21 mouse cellular contexts compared by ENCODE assay signal in the genomic region with DNA sequence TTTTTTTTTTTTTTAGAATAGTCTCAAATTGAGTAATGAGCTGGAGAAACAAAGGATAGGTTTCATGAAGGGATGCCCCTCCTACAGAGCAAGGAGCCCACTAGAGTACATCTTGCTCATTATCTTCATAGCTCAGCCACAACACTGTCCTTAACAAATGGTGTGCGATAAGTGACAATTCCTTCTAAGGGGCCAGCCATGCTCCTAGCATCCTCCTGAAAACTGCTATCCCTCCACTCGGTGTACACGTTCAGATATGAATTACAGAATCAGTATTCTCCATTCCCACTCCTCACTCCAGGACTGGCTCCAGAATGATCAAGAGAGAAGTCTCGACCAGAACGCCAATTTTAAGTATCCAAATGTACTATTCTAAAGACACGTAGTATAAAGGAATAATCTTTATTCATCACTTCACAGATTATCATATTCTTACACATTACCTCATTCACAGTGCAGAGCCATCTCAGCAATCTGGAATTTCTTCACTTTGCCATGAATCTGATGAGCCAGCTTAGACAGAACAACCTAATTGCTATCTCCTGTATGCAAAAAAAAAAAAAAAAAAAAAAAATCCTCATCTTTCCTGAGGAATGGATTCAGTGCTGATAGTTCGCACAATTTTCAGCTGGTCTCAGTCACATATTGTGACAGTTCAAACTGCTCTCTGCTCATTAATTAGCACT. TPM values are rescaled to one million over a fixed set of nuclear protein-coding genes. Genes with fewer than 3 reads are reported as not detected.
A peak's percentile ranks its signal among the peaks of the same experiment; 100 is the strongest.
DNase-seq lines count a peak whose midpoint lies in the region; ATAC-seq and TF ChIP-seq lines count a peak whose summit lies in the region.
"Had no signal": no experiment of that assay in that cellular context is flagged by ENCODE, and none has a peak within 500 bp of the region (broad histone marks: within the 10 kb centered on the region; RNA-seq: fewer than 3 reads in every experiment).

No protein-coding gene starts in this region.

- H3K9ac ChIP-seq in forebrain, embryonic 11.5 days (ENCODE audit: low read length), result no peak overlapping the region
- H3K9ac ChIP-seq in neural tube, embryonic 13.5 days, result no peak overlapping the region
- H3K9ac ChIP-seq in neural tube, embryonic 15.5 days (replicated peaks), result no peak overlapping the region
- no peak overlapping the region for H3K9ac ChIP-seq in hindbrain, postnatal 0 days (replicated peaks; ENCODE audit: low read length)
- H3K9ac ChIP-seq: limb, embryonic 12.5 days; liver, embryonic 12.5 days; lung, embryonic 14.5 days had no signal

- 85% methylated on average over 7 of the region's 7 CpGs for WGBS in forebrain, embryonic 11.5 days
- WGBS in forebrain, embryonic 10.5 days, result 93% methylated on average over 7 of the region's 7 CpGs
- WGBS in neural tube, embryonic 13.5 days, result 82% methylated on average over 7 of the region's 7 CpGs
- 81% methylated on average over 7 of the region's 7 CpGs for WGBS in neural tube, embryonic 15.5 days
- WGBS in hindbrain, postnatal 0 days, result 65% methylated on average over 7 of the region's 7 CpGs

- intact Hi-C loops in heart, postnatal 10 days (cut with DNase I), result no loop called here

- ATAC-seq in forebrain, embryonic 11.5 days (replicated peaks; ENCODE audit: low FRiP score), result peak; percentile 44; the same call in 1 of the 2 replicates
- peak; percentile 40; the same call in 1 of the 2 replicates for ATAC-seq in neural tube, embryonic 13.5 days (ENCODE audit: low read depth)
- no peak for ATAC-seq in neural tube, embryonic 15.5 days (ENCODE audit: low FRiP score)
- peak; percentile 74 for ATAC-seq in hindbrain, postnatal 0 days
- ATAC-seq: liver, embryonic 12.5 days had no signal

- no peak overlapping the region for H3K4me2 ChIP-seq in forebrain, embryonic 11.5 days (ENCODE audit: low read depth, low read length, severe bottlenecking)
- no peak overlapping the region for H3K4me2 ChIP-seq in neural tube, embryonic 13.5 days
- H3K4me2 ChIP-seq in neural tube, embryonic 15.5 days, result no peak overlapping the region
- no peak overlapping the region for H3K4me2 ChIP-seq in hindbrain, postnatal 0 days (ENCODE audit: low read depth, low read length)
- H3K4me2 ChIP-seq: limb, embryonic 12.5 days; liver, embryonic 12.5 days; lung, embryonic 14.5 days had no signal

- no peak overlapping the region for H3K4me3 ChIP-seq in forebrain, embryonic 11.5 days (ENCODE audit: low read depth, low read length)
- no peak overlapping the region for H3K4me3 ChIP-seq in forebrain, embryonic 10.5 days
- H3K4me3 ChIP-seq in neural tube, embryonic 13.5 days, result no peak overlapping the region
- no peak overlapping the region for H3K4me3 ChIP-seq in neural tube, embryonic 15.5 days (replicated peaks)
- no peak overlapping the region for H3K4me3 ChIP-seq in hindbrain, postnatal 0 days (ENCODE audit: low read length)
- H3K4me3 ChIP-seq: limb, embryonic 12.5 days; liver, embryonic 12.5 days had no signal

- no peak overlapping the region for H3K27ac ChIP-seq in forebrain, embryonic 11.5 days (ENCODE audit: low read depth, low read length)
- no peak overlapping the region for H3K27ac ChIP-seq in forebrain, embryonic 10.5 days
- no peak overlapping the region for H3K27ac ChIP-seq in neural tube, embryonic 13.5 days (replicated peaks)
- no peak overlapping the region for H3K27ac ChIP-seq in neural tube, embryonic 15.5 days (replicated peaks)
- no peak overlapping the region for H3K27ac ChIP-seq in hindbrain, postnatal 0 days
- H3K27ac ChIP-seq: limb, embryonic 12.5 days; liver, embryonic 12.5 days had no signal

- TF ChIP-seq CTCF in hindbrain, postnatal 0 days (IDR thresholded peaks at IDR 0.05; ENCODE audit: low read depth), result no peak

- no peak for DNase-seq in forebrain, embryonic 11.5 days (ENCODE audit: low spot score)
- DNase-seq in forebrain, embryonic 10.5 days (ENCODE audit: extremely low spot score, low spot score), result no peak
- no peak for DNase-seq in hindbrain, postnatal 0 days (ENCODE audit: low spot score)
- no peak for DNase-seq in lung, postnatal 25 days (ENCODE audit: low spot score)
- no peak for DNase-seq in heart, postnatal 10 days
- DNase-seq in cerebellum, postnatal 14 days, result no peak
- DNase-seq: adrenal gland, adult 8-10 months; cerebellum, adult 11-12 months; gastrocnemius, postnatal 10 days; heart, adult 18-20 months; heart, postnatal 4 days; kidney, adult 11 months; kidney, postnatal 10 days; lung, embryonic 14.5 days; lung, postnatal 4 days; thymus, postnatal 14 days had no signal

- no peaks in the 10 kb centered on the region for H3K27me3 ChIP-seq in forebrain, embryonic 11.5 days (ENCODE audit: control insufficient read depth, insufficient read depth, low read length)
- no peaks in the 10 kb centered on the region for H3K27me3 ChIP-seq in forebrain, embryonic 10.5 days (ENCODE audit: poor library complexity, severe bottlenecking)
- no peaks in the 10 kb centered on the region for H3K27me3 ChIP-seq in neural tube, embryonic 13.5 days
- no peaks in the 10 kb centered on the region for H3K27me3 ChIP-seq in neural tube, embryonic 15.5 days (replicated peaks)
- no peaks in the 10 kb centered on the region for H3K27me3 ChIP-seq in hindbrain, postnatal 0 days (ENCODE audit: insufficient read depth, low read length)
- H3K27me3 ChIP-seq: limb, embryonic 12.5 days; liver, embryonic 12.5 days had no signal

- no peaks in the 10 kb centered on the region for H3K4me1 ChIP-seq in forebrain, embryonic 11.5 days (replicated peaks; ENCODE audit: control insufficient read depth, insufficient read depth, low read length)
- no peaks in the 10 kb centered on the region for H3K4me1 ChIP-seq in forebrain, embryonic 10.5 days
- H3K4me1 ChIP-seq in neural tube, embryonic 13.5 days (replicated peaks), result no peaks in the 10 kb centered on the region
- H3K4me1 ChIP-seq in neural tube, embryonic 15.5 days, result no peaks in the 10 kb centered on the region
- H3K4me1 ChIP-seq in hindbrain, postnatal 0 days (ENCODE audit: insufficient read depth, low read length), result no peaks in the 10 kb centered on the region
- H3K4me1 ChIP-seq: limb, embryonic 12.5 days; liver, embryonic 12.5 days had no signal

- no peaks in the 10 kb centered on the region for H3K9me3 ChIP-seq in forebrain, embryonic 11.5 days (ENCODE audit: control insufficient read depth, low read length)
- H3K9me3 ChIP-seq in forebrain, embryonic 10.5 days, result no peaks in the 10 kb centered on the region
- H3K9me3 ChIP-seq in neural tube, embryonic 13.5 days, result no peaks in the 10 kb centered on the region
- H3K9me3 ChIP-seq in neural tube, embryonic 15.5 days (replicated peaks), result no peaks in the 10 kb centered on the region
- no peaks in the 10 kb centered on the region for H3K9me3 ChIP-seq in hindbrain, postnatal 0 days (ENCODE audit: low read length)
- H3K9me3 ChIP-seq: limb, embryonic 12.5 days; liver, embryonic 12.5 days had no signal

- no peaks in the 10 kb centered on the region for H3K36me3 ChIP-seq in forebrain, embryonic 11.5 days (ENCODE audit: control insufficient read depth, insufficient read depth, low read length)
- H3K36me3 ChIP-seq in forebrain, embryonic 10.5 days (replicated peaks), result no peaks in the 10 kb centered on the region
- H3K36me3 ChIP-seq in neural tube, embryonic 13.5 days, result no peaks in the 10 kb centered on the region
- no peaks in the 10 kb centered on the region for H3K36me3 ChIP-seq in neural tube, embryonic 15.5 days
- no peaks in the 10 kb centered on the region for H3K36me3 ChIP-seq in hindbrain, postnatal 0 days (ENCODE audit: insufficient read depth, low read length)
- H3K36me3 ChIP-seq: limb, embryonic 12.5 days; liver, embryonic 12.5 days had no signal

RNA-seq across cellular contexts. Expression of a gene that starts 30.3 kb away (rescaled TPM):
- 9.2 and 9.5 TPM in 2 replicates for polyA plus RNA-seq in forebrain, embryonic 11.5 days (2014; fragmentation: Nextera tagmentation; extraction: Ambion mirVana)
- 3.3 and 3.5 TPM in 2 replicates for polyA plus RNA-seq in forebrain, embryonic 10.5 days (2016; fragmentation: Nextera tagmentation; extraction: Ambion mirVana)
- polyA plus RNA-seq in neural tube, embryonic 13.5 days (2015; fragmentation: Nextera tagmentation; extraction: Ambion mirVana), result 2.8 and 3.9 TPM in 2 replicates
- 7.9 and 9.2 TPM in 2 replicates for polyA plus RNA-seq in neural tube, embryonic 15.5 days (2015; fragmentation: Nextera tagmentation; extraction: Ambion mirVana)
- 52.0 and 53.9 TPM in 2 replicates for total RNA-seq in hindbrain, postnatal 0 days (2014; rRNA removed)
- 9.2 and 11.3 TPM in 2 replicates for polyA plus RNA-seq in hindbrain, postnatal 0 days (2015; fragmentation: Nextera tagmentation; extraction: Ambion mirVana)
- total RNA-seq in heart, postnatal 10 days (2021), result under 1 TPM; 0.36 to 0.45 TPM

RNA-seq across cellular contexts. Expression of a gene that starts 34.6 kb away (rescaled TPM):
- polyA plus RNA-seq in forebrain, embryonic 11.5 days (2014; fragmentation: Nextera tagmentation; extraction: Ambion mirVana), result 0.05 and 0.20 TPM in 2 replicates
- not detected in 2 replicates for polyA plus RNA-seq in forebrain, embryonic 10.5 days (2016; fragmentation: Nextera tagmentation; extraction: Ambion mirVana)
- polyA plus RNA-seq in neural tube, embryonic 13.5 days (2015; fragmentation: Nextera tagmentation; extraction: Ambion mirVana), result 1.5 and 1.9 TPM in 2 replicates
- 1.8 and 2.0 TPM in 2 replicates for polyA plus RNA-seq in neural tube, embryonic 15.5 days (2015; fragmentation: Nextera tagmentation; extraction: Ambion mirVana)
- 15.5 and 17.2 TPM in 2 replicates for total RNA-seq in hindbrain, postnatal 0 days (2014; rRNA removed)
- 1.8 and 2.1 TPM in 2 replicates for polyA plus RNA-seq in hindbrain, postnatal 0 days (2015; fragmentation: Nextera tagmentation; extraction: Ambion mirVana)
- under 1 TPM; 0.65 to 0.67 TPM for total RNA-seq in heart, postnatal 10 days (2021)
- polyA plus RNA-seq: testis, adult 2 months had no signal
